In genomic region chr1:128438526-128438925, GRCm38 (mm10) we compare ENCODE assay signal across 31 mouse cellular contexts. TPM values are rescaled to one million over a fixed set of nuclear protein-coding genes. Genes with fewer than 3 reads are reported as not detected.
DNase-seq lines count a peak whose midpoint lies in the region; ATAC-seq and TF ChIP-seq lines count a peak whose summit lies in the region.
"Had no signal": no experiment of that assay in that cellular context is flagged by ENCODE, and none has a peak within 500 bp of the region (broad histone marks: within the 10 kb centered on the region; RNA-seq: fewer than 3 reads in every experiment).

No protein-coding gene starts in this region.

- 0 out of 2 replicates have a peak, but pooled peaks cover 3% of the 10 kb centered on the region for H3K4me1 ChIP-seq in liver, postnatal 0 days (ENCODE audit: insufficient read depth)
- H3K4me1 ChIP-seq: hindbrain, embryonic 15.5 days; stomach, embryonic 15.5 days had no signal

- H3K27me3 ChIP-seq in liver, postnatal 0 days (ENCODE audit: insufficient read depth, low read length): no peaks in the 10 kb centered on the region
- H3K27me3 ChIP-seq: embryonic facial prominence, embryonic 12.5 days; hindbrain, embryonic 15.5 days; kidney, embryonic 15.5 days; neural tube, embryonic 12.5 days; stomach, embryonic 15.5 days had no signal

- no peaks in the 10 kb centered on the region for H3K9me3 ChIP-seq in liver, postnatal 0 days (ENCODE audit: low read length)
- H3K9me3 ChIP-seq: embryonic facial prominence, embryonic 12.5 days; heart, embryonic 10.5 days; hindbrain, embryonic 10.5 days; hindbrain, embryonic 15.5 days; kidney, embryonic 15.5 days; midbrain, embryonic 12.5 days; neural tube, embryonic 12.5 days; stomach, embryonic 15.5 days had no signal

- no peaks in the 10 kb centered on the region for H3K36me3 ChIP-seq in liver, postnatal 0 days (replicated peaks; ENCODE audit: insufficient read depth, low read length)
- H3K36me3 ChIP-seq: embryonic facial prominence, embryonic 12.5 days; heart, embryonic 10.5 days; hindbrain, embryonic 10.5 days; hindbrain, embryonic 15.5 days; kidney, embryonic 15.5 days; midbrain, embryonic 12.5 days; neural tube, embryonic 12.5 days; stomach, embryonic 15.5 days had no signal

- no peak overlapping the region for H3K27ac ChIP-seq in liver, postnatal 0 days (ENCODE audit: low read depth)
- H3K27ac ChIP-seq: embryonic facial prominence, embryonic 12.5 days; heart, embryonic 10.5 days; hindbrain, embryonic 10.5 days; hindbrain, embryonic 15.5 days; kidney, embryonic 15.5 days; left cerebral cortex, adult 2 months; liver, embryonic 14.5 days; midbrain, embryonic 12.5 days; neural tube, embryonic 12.5 days; stomach, embryonic 15.5 days had no signal

- H3K4me3 ChIP-seq in liver, postnatal 0 days (ENCODE audit: low read depth, low read length): no peak overlapping the region
- H3K4me3 ChIP-seq: embryonic facial prominence, embryonic 12.5 days; heart, embryonic 10.5 days; hindbrain, embryonic 10.5 days; hindbrain, embryonic 15.5 days; kidney, embryonic 15.5 days; left cerebral cortex, adult 2 months; midbrain, embryonic 12.5 days; myocyte; neural tube, embryonic 12.5 days; stomach, embryonic 15.5 days had no signal

- 0 out of 2 replicates have a peak, but pooled peaks have one; percentile 12 for ATAC-seq in liver, postnatal 0 days
- ATAC-seq in inflammation-experienced regulatory T-cells, adult 6 months: peak; percentile 10
- ATAC-seq: activated CD4-positive, CD25-positive, alpha-beta regulatory T cell, adult 4 months; forebrain, embryonic 16.5 days had no signal

- H3K4me2 ChIP-seq in liver, postnatal 0 days (ENCODE audit: low read depth, low read length): no peak overlapping the region
- H3K4me2 ChIP-seq: embryonic facial prominence, embryonic 12.5 days; hindbrain, embryonic 15.5 days; kidney, embryonic 15.5 days; lung, embryonic 14.5 days; midbrain, embryonic 12.5 days; neural tube, embryonic 12.5 days; stomach, embryonic 15.5 days had no signal

- no peak for TF ChIP-seq EP300 in liver, postnatal 0 days (IDR thresholded peaks at IDR 0.05; ENCODE audit: low read depth)

- DNase-seq in liver, postnatal 0 days: no peak
- DNase-seq in liver: no peak
- peak; percentile 49 for DNase-seq in thymus, postnatal 0 days (ENCODE audit: low spot score)
- peak; percentile 30 for DNase-seq in thymus, postnatal 4 days
- DNase-seq in embryo, embryonic 9.5 days (ENCODE audit: extremely low spot score): no peak
- no peak for DNase-seq in layer of hippocampus, adult 9-11 months
- no peak for DNase-seq in spleen, postnatal 4 days (ENCODE audit: low spot score in 2 of 2)
- DNase-seq: adrenal gland, adult 8-10 months; B cell, adult 2 months; cerebellum, adult 8-10 months; cerebellum, postnatal 25 days; heart, postnatal 10 days; kidney, adult 18-20 months; kidney, postnatal 25 days; lung, embryonic 14.5 days; lung, postnatal 14 days; right cerebral cortex, postnatal 4 days had no signal

- 37% methylated on average over 5 of the region's 5 CpGs for WGBS in liver, postnatal 0 days (ENCODE audit: insufficient replicate concordance)

- H3K9ac ChIP-seq in liver, postnatal 0 days (replicated peaks): no peak overlapping the region
- H3K9ac ChIP-seq: embryonic facial prominence, embryonic 12.5 days; hindbrain, embryonic 15.5 days; kidney, embryonic 15.5 days; liver, embryonic 14.5 days; lung, embryonic 14.5 days; midbrain, embryonic 12.5 days; neural tube, embryonic 12.5 days; stomach, embryonic 15.5 days had no signal

- no peak for TF ChIP-seq CTCF in liver, postnatal 0 days (IDR thresholded peaks at IDR 0.05; ENCODE audit: low read depth)

RNA-seq across cellular contexts. Expression of gene Dars, which starts 21.4 kb away (rescaled TPM):
- 73.4 and 75.2 TPM in 2 replicates for polyA plus RNA-seq in liver, postnatal 0 days (2015; fragmentation: Nextera tagmentation; extraction: Ambion mirVana)
- 100 to 1,000 TPM; 149 to 161 (median 153) TPM for polyA plus RNA-seq in inflammation-experienced regulatory T-cells, adult 6 months (2017; shearing (Covaris generic))
- 220 and 243 TPM in 2 replicates for polyA plus RNA-seq in thymus, postnatal 0 days (2015; fragmentation: Nextera tagmentation; extraction: Ambion mirVana)

Comparison
In these comparisons a context has a peak if more than half of its experiments do, and no peak if none do; other contexts are left out.
1. DNase-seq: peak in thymus, postnatal 0 days (single experiment) and thymus, postnatal 4 days (single experiment); none in liver, postnatal 0 days (single experiment), liver (single experiment), embryo, embryonic 9.5 days (single experiment), layer of hippocampus, adult 9-11 months (single experiment) and spleen, postnatal 4 days (0 of 2).